Mouse (Mus musculus) liver, embryonic 14.5 days (tissue): ENCODE measurements around the gene Polr3gl. TPM values are rescaled to one million over a fixed set of nuclear protein-coding genes. Genes with fewer than 3 reads are reported as not detected.

Source experiments
- ATAC-seq: fragments of 200-750 bp; cut with Nextera tagmentation; 2 replicates; pipeline ENCODE4 v1.8.0; 2017; ENCODE audit warnings: moderate number of reproducible peaks, mild to moderate bottlenecking, moderate library complexity; ENCODE audit not compliant: insufficient read depth
- DNase-seq, 3 experiments: peaks; one replicate each; pipeline ENCODE4 v3.0.0-alpha.2; 2012 to 2013; ENCODE audit warnings: low read depth in 3 of 3, low spot score in 3 of 3
- H3K27ac ChIP-seq: fragments of 300-500 bp; sonication (generic); 2 replicates; pipeline ENCODE4 v1.5.1; 2014; ENCODE audit warnings: moderate library complexity, mild to moderate bottlenecking, control low read depth, inconsistent platforms
- H3K27me3 ChIP-seq: fragments of 300-500 bp; sonication (generic); 2 replicates; pipeline ENCODE4 v1.6.1; 2014; ENCODE audit warnings: mild to moderate bottlenecking, low read length, moderate library complexity; ENCODE audit not compliant: control insufficient read depth, insufficient read depth
- H3K36me3 ChIP-seq: fragments of 300-500 bp; sonication (generic); replicated peaks from 2 replicates; pipeline ENCODE4 v1.6.1; 2014; ENCODE audit warnings: low read depth; ENCODE audit not compliant: control insufficient read depth, insufficient read depth
- H3K4me1 ChIP-seq, 2 experiments: fragments of 200-500 bp in 1 of 2; fragments of 300-500 bp in 1 of 2; sonication (generic) in 1 of 2; replicated peaks; 2 replicates each; pipeline ENCODE4 v1.6.1; 2012 to 2014; ENCODE audit warnings: antibody characterized with exemption in 1 of 2, inconsistent platforms in 1 of 2, low read length in 1 of 2; ENCODE audit not compliant: control insufficient read depth in 2 of 2, insufficient read depth in 2 of 2
- H3K4me2 ChIP-seq: fragments of 300-500 bp; sonication (generic); 2 replicates; pipeline ENCODE4 v1.6.1; 2014; ENCODE audit warnings: low read depth, mild to moderate bottlenecking, control low read depth, moderate library complexity
- H3K4me3 ChIP-seq, 2 experiments: fragments of 200-500 bp in 1 of 2; fragments of 300-500 bp in 1 of 2; sonication (generic) in 1 of 2; 2 replicates each; pipeline ENCODE4 v1.5.1; 2012 to 2014; ENCODE audit warnings: low read depth in 2 of 2, low read length in 2 of 2, mild to moderate bottlenecking in 2 of 2, control low read depth in 1 of 2, inconsistent platforms in 1 of 2, moderate library complexity in 1 of 2; ENCODE audit not compliant: insufficient read depth in 1 of 2
- H3K9ac ChIP-seq: fragments of 300-500 bp; sonication (generic); replicated peaks from 2 replicates; pipeline ENCODE4 v1.6.1; 2014; ENCODE audit warnings: mild to moderate bottlenecking, control low read depth, moderate library complexity
- H3K9me3 ChIP-seq: fragments of 300-500 bp; sonication (generic); 2 replicates; pipeline ENCODE4 v1.6.1; 2016; ENCODE audit warnings: low read length, mixed read lengths; ENCODE audit not compliant: control insufficient read depth
- CTCF ChIP-seq: IDR thresholded peaks from 2 replicates; pipeline ENCODE4 v1.5.1; 2016; ENCODE audit warnings: antibody characterized with exemption, low read depth, control low read depth
- EP300 ChIP-seq: IDR thresholded peaks from 2 replicates; pipeline ENCODE4 v1.6.1; 2016; ENCODE audit warnings: antibody characterized with exemption, low read depth
- WGBS: fragments of 180-500 bp; shearing (Covaris S2); extraction: QIAGEN DNeasy Blood & Tissue Kit; methylation state at CpG from one replicate; pipeline ENCODE4 v1.1.7; 2014; ENCODE audit not compliant: insufficient replicate concordance; 5-methylcytosine and 5-hydroxymethylcytosine counted together
- polyA plus RNA-seq, 2 experiments: library from polyadenylated mRNA; depleted of rRNA in 1 of 2; stranded (reverse) in 1 of 2; unstranded in 1 of 2; fragments of >200 nt; fragmentation: Nextera tagmentation in 1 of 2; extraction: Ambion mirVana in 1 of 2; gene quantifications; 2 replicates each; pipeline versions ENCODE4 v1.2.1 to v1.2.3; 2012 to 2014

Polr3gl gene
- polyA plus RNA-seq, 2 experiments, result 3.0 to 11.8 TPM

- Histone ChIP-seq H3K9ac (no peak overlapping the region), H3K27ac (no peak overlapping the region), H3K36me3 (no peaks in the 10 kb centered on the region), H3K9me3 (no peaks in the 10 kb centered on the region), H3K27me3 (no peaks in the 10 kb centered on the region), H3K4me2 (no peak overlapping the region), H3K4me1 (peaks cover 8 to 12% of the 10 kb centered on the region in 2 experiments), H3K4me3 (no peak overlapping the region)
- DNase-seq, result no peak
- WGBS, result 81% methylated on average over 16 of the region's 16 CpGs
- no peak for ATAC-seq
- TF ChIP-seq CTCF, result no peak
- no peak for TF ChIP-seq EP300
These were observed 12.0 kb downstream of the Polr3gl start for GRCm38 (mm10) chr3:96581771-96582515.

GRCm38 (mm10) chr3:96581141-96581540 is 12.8 kb downstream of the Polr3gl start:
- H3K27me3 ChIP-seq, result no peaks in the 10 kb centered on the region
- 52% methylated on average over 6 of the region's 6 CpGs for WGBS
- TF ChIP-seq EP300 (no peak), CTCF (no peak)

GRCm38 (mm10) chr3:96579885-96580454 is 14.0 kb downstream of the Polr3gl start:
- no peak overlapping the region for H3K27ac ChIP-seq
- peak overlapping the region; percentile 45 for H3K4me2 ChIP-seq

More at GRCm38 (mm10) chr3:96581141-96581540, 12.8 kb downstream of the Polr3gl start:
- DNase-seq, result no peak
- Histone ChIP-seq H3K4me2 (no peak overlapping the region), H3K9me3 (no peaks in the 10 kb centered on the region), H3K27ac (no peak overlapping the region), H3K4me3 (no peak overlapping the region), H3K36me3 (no peaks in the 10 kb centered on the region), H3K4me1 (peaks cover 13 to 19% of the 10 kb centered on the region in 2 experiments), H3K9ac (no peak overlapping the region)
- no peak for ATAC-seq

GRCm38 (mm10) chr3:96579239-96579750 is 14.7 kb downstream of the Polr3gl start:
- Histone ChIP-seq H3K36me3 (no peaks in the 10 kb centered on the region), H3K4me1 (peaks cover 13 to 25% of the 10 kb centered on the region in 2 experiments), H3K27me3 (no peaks in the 10 kb centered on the region), H3K27ac (no peak overlapping the region), H3K9ac (no peak overlapping the region), H3K4me3 (no peak overlapping the region), H3K9me3 (no peaks in the 10 kb centered on the region), H3K4me2 (peak overlapping the region; percentile 45; the same call in 1 of the 2 replicates)
- ATAC-seq (no peak), DNase-seq (no peak)
- 63% methylated on average over 4 of the region's 4 CpGs for WGBS
- TF ChIP-seq CTCF, result no peak
- TF ChIP-seq EP300, result no peak

More at GRCm38 (mm10) chr3:96579885-96580454, 14.0 kb downstream of the Polr3gl start:
- H3K4me3 ChIP-seq, result no peak overlapping the region
- DNase-seq, result peak; percentile 78 to 89 (median 80)
- H3K9me3 ChIP-seq, result no peaks in the 10 kb centered on the region
- H3K9ac ChIP-seq, result no peak overlapping the region
- no peaks in the 10 kb centered on the region for H3K36me3 ChIP-seq
- peak; percentile 60 for ATAC-seq
- H3K27me3 ChIP-seq, result no peaks in the 10 kb centered on the region
- 4% methylated on average over 16 of the region's 16 CpGs for WGBS
- peak; percentile 100 for TF ChIP-seq CTCF
- no peak for TF ChIP-seq EP300
- H3K4me1 ChIP-seq, result peaks cover 13 to 25% of the 10 kb centered on the region in 2 experiments
